Mouse (Mus musculus): ENCODE measurements around the gene Pou1f1.
A peak's percentile ranks its signal among the peaks of the same experiment; 100 is the strongest.

The Pou1f1 gene

GRCm38 (mm10) chr16:65520211-65520610 is at the start of gene Pou1f1:
Gene Pou1f1 (plus strand): TSS chr16:65520511.
- DNase-seq (ENCODE audit: low read depth, low spot score): no peak

DNA sequence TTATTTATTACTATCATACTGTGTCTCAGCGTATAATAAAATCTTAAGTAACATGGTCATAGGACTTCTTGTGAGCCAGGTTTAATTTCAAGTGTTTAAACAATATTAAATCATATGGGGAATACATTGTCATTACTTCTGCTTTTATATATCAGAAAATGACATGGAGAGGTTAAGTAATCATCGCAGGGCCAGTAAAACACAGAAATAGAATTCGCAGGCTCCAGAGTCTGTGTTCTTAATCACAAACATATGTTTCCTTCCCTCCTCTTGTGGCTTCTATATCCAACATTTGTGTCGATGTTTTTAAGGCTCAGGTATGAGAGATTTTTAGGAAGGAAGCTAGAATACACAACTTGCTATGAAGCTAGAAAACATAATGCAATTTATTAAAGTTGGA is 49.7 kb upstream of the Pou1f1 start:
- DNase-seq (ENCODE audit: low read depth, low spot score): no peak

DNA sequence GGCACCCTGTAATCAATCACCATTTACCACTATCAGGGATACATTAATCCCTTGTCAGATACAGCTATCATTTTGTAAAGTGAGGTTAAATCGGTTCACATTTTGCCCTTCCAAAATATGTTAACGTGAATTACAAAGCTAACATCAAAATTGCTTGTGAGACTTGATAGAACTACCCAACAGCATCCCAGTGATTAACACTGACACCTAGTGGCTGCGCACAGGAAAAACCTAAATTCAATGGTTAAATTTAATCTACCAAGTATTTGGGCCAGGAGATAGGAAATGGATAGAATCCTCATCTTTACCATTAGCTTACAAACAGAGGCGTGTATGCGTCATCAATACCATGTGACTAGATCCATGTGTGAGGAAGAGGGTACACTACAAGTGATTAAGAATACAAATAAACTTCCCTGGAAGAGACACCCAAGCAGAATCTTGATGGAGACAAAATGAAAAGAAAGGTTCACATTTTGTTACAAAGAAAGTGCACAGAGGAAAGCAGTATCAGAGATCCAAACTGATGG is 47.8 kb upstream of the Pou1f1 start:
- peak; percentile 14 for DNase-seq (ENCODE audit: low read depth, low spot score)

DNA sequence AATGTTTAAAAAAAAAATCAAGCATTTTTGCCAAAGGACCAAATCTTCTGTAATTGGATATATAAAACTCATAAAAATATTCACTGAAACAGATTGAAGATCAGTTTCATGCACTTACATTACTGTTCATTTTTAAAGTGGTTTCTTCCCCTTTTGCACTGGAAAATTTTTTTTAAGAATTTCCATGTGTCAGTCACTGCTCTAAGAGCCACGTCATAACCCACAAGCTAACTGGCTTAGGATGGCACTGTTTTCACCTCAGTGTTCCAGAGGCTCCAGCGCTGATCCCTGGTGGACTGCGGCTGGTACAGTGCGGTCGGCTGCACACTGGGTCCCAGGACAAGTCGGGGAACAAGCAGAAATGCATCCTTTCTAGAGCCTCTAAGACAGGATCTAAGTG is 34.6 kb upstream of the Pou1f1 start:
- DNase-seq (ENCODE audit: low read depth, low spot score): no peak

- DNase-seq (ENCODE audit: low read depth, low spot score): no peak
Observed at GRCm38 (mm10) chr16:65496030-65496429, 24.3 kb upstream of the Pou1f1 start.

GRCm38 (mm10) chr16:65497049-65497448 is 23.3 kb upstream of the Pou1f1 start:
- peak; percentile 20 for DNase-seq (ENCODE audit: low read depth, low spot score)

DNA sequence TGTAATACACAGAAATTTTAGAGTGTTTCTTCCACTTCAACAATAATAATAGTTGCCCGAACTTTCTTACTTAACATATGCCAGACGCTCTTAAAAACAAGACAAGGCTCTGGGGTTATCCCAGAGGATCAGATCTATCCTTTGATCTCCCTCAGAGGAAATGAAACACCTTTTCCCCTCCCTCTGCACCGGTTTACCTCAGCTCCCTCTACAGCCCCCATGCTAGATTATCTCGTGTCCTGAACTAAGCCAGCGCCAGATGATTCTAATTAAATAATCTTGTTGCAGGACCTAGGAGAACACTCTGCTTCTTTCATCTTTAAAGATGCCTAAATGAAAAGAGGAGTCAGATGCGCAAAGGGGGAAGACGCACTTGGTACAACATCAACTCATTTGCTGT is 6.1 kb upstream of the Pou1f1 start:
- no peak for DNase-seq (ENCODE audit: low read depth, low spot score)

DNA sequence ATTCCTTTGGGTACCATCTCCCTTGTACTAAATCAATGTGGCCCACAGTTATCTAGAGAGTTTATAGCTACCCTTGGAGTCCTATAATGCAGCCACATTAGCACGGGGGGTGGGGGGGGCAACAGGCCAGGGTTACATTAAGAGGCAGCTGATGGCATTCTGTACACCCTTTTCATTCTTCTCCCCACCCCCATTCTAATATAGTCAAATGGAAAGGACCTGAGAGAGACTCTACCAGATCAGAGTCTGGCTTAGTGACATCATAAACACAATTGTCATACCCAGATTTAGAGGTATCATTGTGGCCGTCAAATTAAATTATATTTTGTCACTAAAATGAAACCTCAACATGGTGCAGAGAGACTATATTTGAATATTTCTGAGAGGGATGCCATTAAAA is 5.7 kb downstream of the Pou1f1 start:
- no peak for DNase-seq (ENCODE audit: low read depth, low spot score)

- DNase-seq (ENCODE audit: low read depth, low spot score): no peak
Observed at GRCm38 (mm10) chr16:65526695-65527094, 6.4 kb downstream of the Pou1f1 start.

DNA sequence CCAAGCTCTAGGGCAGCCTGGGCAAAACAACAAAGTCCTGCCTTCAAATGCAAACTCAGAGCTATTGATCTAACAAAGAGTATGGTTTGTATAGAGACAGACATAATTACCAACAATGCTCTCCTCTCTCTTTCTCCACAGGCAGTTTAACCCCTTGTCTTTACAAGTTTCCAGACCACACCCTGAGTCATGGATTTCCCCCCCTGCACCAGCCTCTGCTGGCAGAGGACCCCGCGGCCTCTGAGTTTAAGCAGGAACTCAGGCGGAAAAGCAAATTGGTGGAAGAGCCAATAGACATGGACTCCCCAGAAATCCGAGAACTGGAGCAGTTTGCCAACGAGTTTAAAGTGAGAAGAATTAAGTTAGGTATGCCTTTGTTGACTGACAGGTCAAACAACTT is 9.3 kb downstream of the Pou1f1 start:
- DNase-seq (ENCODE audit: low read depth, low spot score): no peak

- no peak for DNase-seq (ENCODE audit: low read depth, low spot score)
Observed at GRCm38 (mm10) chr16:65531663-65532062, 11.4 kb downstream of the Pou1f1 start.

- no peak for DNase-seq (ENCODE audit: low read depth, low spot score)
Observed at GRCm38 (mm10) chr16:65533315-65533999, 13.1 kb downstream of the Pou1f1 start.

- no peak for DNase-seq (ENCODE audit: low read depth, low spot score)
Observed at GRCm38 (mm10) chr16:65543676-65544293, 23.5 kb downstream of the Pou1f1 start.

DNA sequence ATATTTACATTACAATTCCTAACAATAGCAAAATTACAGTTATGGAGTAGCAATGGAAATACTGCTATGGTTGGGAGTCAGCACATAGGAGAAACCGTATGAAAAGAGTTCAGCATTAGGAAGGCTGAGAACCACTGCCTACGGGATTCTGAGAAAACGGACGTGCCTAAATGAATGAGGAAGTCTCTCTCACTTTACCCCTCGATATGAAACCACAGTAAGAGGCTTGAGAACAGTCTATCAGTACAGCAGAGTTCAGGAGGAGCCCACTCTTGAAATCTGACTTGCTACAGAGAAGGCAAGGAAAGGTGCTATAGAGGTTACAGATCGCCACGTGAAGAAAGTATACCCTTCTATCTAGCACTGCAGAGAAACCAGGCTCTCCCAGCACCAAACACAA is 28.6 kb downstream of the Pou1f1 start:
- DNase-seq (ENCODE audit: low read depth, low spot score): no peak

GRCm38 (mm10) chr16:65550814-65551213 is 30.5 kb downstream of the Pou1f1 start:
- no peak for DNase-seq (ENCODE audit: low read depth, low spot score)

DNA sequence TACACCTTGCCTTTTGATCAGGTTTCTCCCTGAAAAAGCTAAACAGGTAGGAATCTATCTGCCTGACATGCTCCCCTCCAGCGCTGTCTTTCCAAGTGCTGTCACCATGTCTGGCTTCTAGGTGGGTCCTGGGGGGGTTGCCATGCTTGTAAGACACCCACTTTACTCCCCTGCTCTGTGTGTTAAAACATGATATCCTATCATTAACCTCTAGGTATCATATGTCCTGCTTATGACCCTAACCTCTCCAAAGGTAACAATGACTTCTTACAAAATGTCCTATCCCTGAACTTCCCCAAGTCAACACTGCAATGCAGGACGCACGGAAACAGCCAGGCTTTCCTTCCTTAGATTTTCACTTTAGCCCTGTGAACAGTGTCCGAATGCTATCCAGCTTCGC is 34.0 kb downstream of the Pou1f1 start:
- DNase-seq (ENCODE audit: low read depth, low spot score): no peak

DNA sequence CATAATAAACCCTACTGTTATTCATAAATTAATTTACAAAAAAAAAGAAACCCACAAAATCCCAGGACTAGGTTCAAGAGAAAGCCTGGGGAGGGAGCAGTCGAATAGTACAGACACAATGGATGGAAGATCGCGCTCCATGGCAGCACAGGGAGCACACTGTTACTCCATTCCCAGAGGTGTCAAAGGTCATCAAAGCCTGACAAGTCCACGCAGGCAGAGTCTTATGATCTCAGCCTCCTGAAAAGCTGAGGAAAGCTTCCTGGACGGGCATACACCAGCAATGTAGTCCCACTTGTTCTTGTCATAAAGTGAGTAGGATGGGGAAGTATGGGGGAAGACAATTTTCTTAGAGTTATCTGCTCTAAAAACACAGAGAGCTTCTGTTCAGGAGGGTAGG is 37.1 kb downstream of the Pou1f1 start:
- DNase-seq (ENCODE audit: low read depth, low spot score): no peak

DNA sequence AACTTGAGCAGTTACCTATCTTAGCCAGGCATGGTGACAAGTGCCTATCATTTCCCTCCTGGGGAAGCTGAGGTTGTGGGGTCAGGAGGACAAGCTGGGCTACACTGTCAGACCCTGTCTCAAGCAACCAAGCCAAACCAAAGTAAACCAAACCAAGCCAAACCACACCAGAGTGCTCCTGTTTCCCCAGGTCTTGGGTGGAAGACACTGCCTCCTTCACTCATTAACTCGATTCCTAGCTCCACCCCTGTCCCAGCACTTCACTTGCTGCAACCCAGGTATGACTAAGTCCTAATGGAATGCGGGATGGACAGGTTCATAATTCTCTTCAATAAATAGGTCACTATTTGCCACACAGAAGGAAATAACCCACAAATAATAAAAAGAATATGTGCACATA is 39.3 kb downstream of the Pou1f1 start:
- no peak for DNase-seq (ENCODE audit: low read depth, low spot score)

GRCm38 (mm10) chr16:65560996-65561962 is 41.0 kb downstream of the Pou1f1 start:
- no peak for DNase-seq (ENCODE audit: low read depth, low spot score)

- DNase-seq (ENCODE audit: low read depth, low spot score): peak; percentile 78
Observed at GRCm38 (mm10) chr16:65561963-65562863, 41.9 kb downstream of the Pou1f1 start, which contains the start of gene Chmp2b. Gene Chmp2b (minus strand): TSS chr16:65562726.

DNA sequence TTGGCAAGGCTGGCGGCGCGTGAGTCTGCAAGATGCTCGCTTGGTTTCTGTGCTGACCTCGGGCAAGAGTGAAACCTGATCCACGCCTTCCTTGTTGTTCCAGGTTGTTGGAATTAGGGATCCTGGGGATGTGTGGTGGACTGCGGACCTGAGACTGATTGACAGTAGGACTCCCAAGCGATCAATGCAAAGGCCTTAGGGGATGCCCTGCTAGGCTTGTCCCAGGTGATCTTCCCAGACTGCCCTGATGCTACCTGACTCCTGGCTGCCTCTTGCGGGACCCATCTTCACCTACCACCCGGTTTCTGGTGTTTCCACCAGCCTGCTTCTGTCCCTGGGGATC is 42.5 kb downstream of the Pou1f1 start:
- DNase-seq (ENCODE audit: low read depth, low spot score): no peak
